Mouse (Mus musculus) megakaryocyte-erythroid progenitor cell, adult 5-6 weeks (primary cell): Measurements from ENCODE around the gene Ppid. TPM values are rescaled to one million over a fixed set of nuclear protein-coding genes. Genes with fewer than 3 reads are reported as not detected.
"Not testable (repeated sequence)": the region's sequence is repeated elsewhere in the genome, so short reads cannot be mapped to it uniquely, and the experiment has no call there.

ENCODE experiments used
- ATAC-seq: replicated peaks from 2 replicates; pipeline ENCODE4 v1.8.0; 2016; ENCODE audit warnings: mild to moderate bottlenecking, inconsistent platforms; ENCODE audit not compliant: severe bottlenecking, poor library complexity, low FRiP score, low TSS enrichment
- total RNA-seq, 2 experiments: library from RNA; stranded (forward) in 1 of 2; stranded (reverse) in 1 of 2; fragments of 200-1000, 215-1000 nt in 1 of 2; fragments of >200 nt in 1 of 2; fragmentation: Nextera tagmentation in 1 of 2; gene quantifications; 2 replicates each; pipeline ENCODE4 v1.2.3; 2014 to 2017

Ppid gene
- total RNA-seq, 2 experiments from 2014 or later = 245 to 347 TPM

- ATAC-seq = no peak
Observed at GRCm38 (mm10) chr3:79568629-79569350, 22.4 kb upstream of the Ppid start.

- ATAC-seq = no peak
Observed at GRCm38 (mm10) chr3:79569351-79569681, 21.8 kb upstream of the Ppid start.

GRCm38 (mm10) chr3:79572399-79572798 is 18.7 kb upstream of the Ppid start:
- no peak for ATAC-seq

- not testable (repeated sequence) for ATAC-seq
Observed at GRCm38 (mm10) chr3:79573376-79573775, 17.8 kb upstream of the Ppid start.

- ATAC-seq = peak; percentile 99
Observed at GRCm38 (mm10) chr3:79574336-79574735, 16.8 kb upstream of the Ppid start.

- ATAC-seq = no peak
Observed at GRCm38 (mm10) chr3:79575576-79576467, 15.3 kb upstream of the Ppid start.

- no peak for ATAC-seq
Observed at GRCm38 (mm10) chr3:79576468-79576816, 14.7 kb upstream of the Ppid start.

GRCm38 (mm10) chr3:79576865-79577264 is 14.3 kb upstream of the Ppid start:
- ATAC-seq = no peak

GRCm38 (mm10) chr3:79577606-79578005 is 13.5 kb upstream of the Ppid start:
- no peak for ATAC-seq

- no peak for ATAC-seq
Observed at GRCm38 (mm10) chr3:79578164-79578563, 13.0 kb upstream of the Ppid start.

- peak; percentile 92 for ATAC-seq
Observed at GRCm38 (mm10) chr3:79579891-79580575, 11.1 kb upstream of the Ppid start.

- peak; percentile 90 for ATAC-seq
Observed at GRCm38 (mm10) chr3:79586804-79587203, 4.3 kb upstream of the Ppid start.

- ATAC-seq = no peak
Observed at GRCm38 (mm10) chr3:79589671-79590070, 1.5 kb upstream of the Ppid start.

- ATAC-seq = no peak
Observed at GRCm38 (mm10) chr3:79591793-79592471, 790 bp downstream of the Ppid start.

- ATAC-seq = no peak
Observed at GRCm38 (mm10) chr3:79595468-79595867, 4.3 kb downstream of the Ppid start.

- ATAC-seq = no peak
Observed at GRCm38 (mm10) chr3:79609886-79610285, 18.7 kb downstream of the Ppid start.

GRCm38 (mm10) chr3:79627484-79628181 is 36.5 kb downstream of the Ppid start:
- ATAC-seq = peak; percentile 27

- ATAC-seq = peak; percentile 28
Observed at GRCm38 (mm10) chr3:79628182-79628560, 37.0 kb downstream of the Ppid start.
